Mouse (Mus musculus) midbrain, postnatal 0 days (tissue): ENCODE data around the gene Spata5. TPM values are rescaled to one million over a fixed set of nuclear protein-coding genes. Genes with fewer than 3 reads are reported as not detected.

ENCODE experiments used
- ATAC-seq: fragments of 200-750 bp; cut with Nextera tagmentation; 2 replicates; pipeline ENCODE4 v1.8.0; 2017; ENCODE audit warnings: moderate number of reproducible peaks, mild to moderate bottlenecking, moderate TSS enrichment, moderate library complexity; ENCODE audit not compliant: low FRiP score
- DNase-seq: peaks from one replicate; pipeline ENCODE4 v3.0.0-alpha.2; 2015; ENCODE audit warnings: low spot score
- H3K27ac ChIP-seq: fragments of 300-500 bp; sonication (generic); 2 replicates; pipeline ENCODE4 v1.5.1; 2014; ENCODE audit warnings: low read depth, mild to moderate bottlenecking, low read length, mixed read lengths
- H3K27me3 ChIP-seq: fragments of 300-500 bp; sonication (generic); 2 replicates; pipeline ENCODE4 v1.6.1; 2014; ENCODE audit warnings: low read length, control low read depth, mixed read lengths; ENCODE audit not compliant: insufficient read depth
- H3K36me3 ChIP-seq: fragments of 300-500 bp; sonication (generic); 2 replicates; pipeline ENCODE4 v1.6.1; 2014; ENCODE audit warnings: low read length, control low read depth, mixed read lengths; ENCODE audit not compliant: insufficient read depth
- H3K4me1 ChIP-seq: fragments of 300-500 bp; sonication (generic); 2 replicates; pipeline ENCODE4 v1.6.1; 2014; ENCODE audit warnings: mild to moderate bottlenecking, control low read depth, antibody characterized with exemption, low read length, mixed read lengths; ENCODE audit not compliant: insufficient read depth
- H3K4me2 ChIP-seq: fragments of 300-500 bp; sonication (generic); 2 replicates; pipeline ENCODE4 v1.6.1; 2014; ENCODE audit warnings: low read depth, mild to moderate bottlenecking, low read length, mixed read lengths; ENCODE audit not compliant: poor library complexity, severe bottlenecking
- H3K4me3 ChIP-seq: fragments of 300-500 bp; sonication (generic); 2 replicates; pipeline ENCODE4 v1.5.1; 2014; ENCODE audit warnings: low read depth, mild to moderate bottlenecking, low read length, moderate library complexity
- H3K9ac ChIP-seq: fragments of 300-500 bp; sonication (generic); replicated peaks from 2 replicates; pipeline ENCODE4 v1.6.1; 2014; ENCODE audit warnings: mild to moderate bottlenecking, low read length, moderate library complexity, mixed read lengths; ENCODE audit not compliant: poor library complexity, severe bottlenecking
- H3K9me3 ChIP-seq: fragments of 300-500 bp; sonication (generic); 2 replicates; pipeline ENCODE4 v1.6.1; 2016; ENCODE audit warnings: low read length, control low read depth
- CTCF ChIP-seq: IDR thresholded peaks from 2 replicates; pipeline ENCODE4 v1.5.1; 2016; ENCODE audit warnings: antibody characterized with exemption, mild to moderate bottlenecking
- WGBS: fragments of 180-500 bp; shearing (Covaris S2); extraction: QIAGEN DNeasy Blood & Tissue Kit; methylation state at CpG from one replicate; pipeline ENCODE4 v1.1.7; 2014; 5-methylcytosine and 5-hydroxymethylcytosine counted together
- polyA plus RNA-seq: library from polyadenylated mRNA; unstranded; fragments of >200 nt; fragmentation: Nextera tagmentation; extraction: Ambion mirVana; gene quantifications from 2 replicates; pipeline ENCODE4 v1.2.1, GENCODE M21; 2015
- total RNA-seq: library from RNA; depleted of rRNA; stranded (reverse); fragments of >200 nt; gene quantifications from 2 replicates; pipeline ENCODE4 v1.2.3, GENCODE M21; 2014

Spata5 gene
- total and polyA plus RNA-seq, 2 experiments from 2014 or later, result 18.9 to 19.5 TPM

GRCm38 (mm10) chr3:37572066-37572465 is 152.4 kb downstream of the Spata5 start:
- TF ChIP-seq CTCF, result no peak
- DNase-seq, result no peak
- H3K27ac ChIP-seq, result no peak overlapping the region
- no peak overlapping the region for H3K4me2 ChIP-seq
- no peak for ATAC-seq
- no peaks in the 10 kb centered on the region for H3K9me3 ChIP-seq
- no peak overlapping the region for H3K9ac ChIP-seq
- 77% methylated on average over 6 of the region's 6 CpGs for WGBS
- no peaks in the 10 kb centered on the region for H3K36me3 ChIP-seq
- H3K4me1 ChIP-seq, result peaks cover 6% of the 10 kb centered on the region; the same call in 1 of the 2 replicates
- H3K4me3 ChIP-seq, result no peak overlapping the region
- no peaks in the 10 kb centered on the region for H3K27me3 ChIP-seq

GRCm38 (mm10) chr3:37576840-37577239 is 157.1 kb downstream of the Spata5 start:
- ATAC-seq (no peak), DNase-seq (no peak)
- no peak for TF ChIP-seq CTCF
- 91% methylated on average over 6 of the region's 6 CpGs for WGBS
- Histone ChIP-seq H3K9ac (no peak overlapping the region), H3K27me3 (no peaks in the 10 kb centered on the region), H3K4me3 (no peak overlapping the region), H3K27ac (no peak overlapping the region), H3K4me2 (no peak overlapping the region), H3K36me3 (peaks cover 5% of the 10 kb centered on the region; the same call in 1 of the 2 replicates), H3K9me3 (no peaks in the 10 kb centered on the region), H3K4me1 (no peaks in the 10 kb centered on the region)

DNA sequence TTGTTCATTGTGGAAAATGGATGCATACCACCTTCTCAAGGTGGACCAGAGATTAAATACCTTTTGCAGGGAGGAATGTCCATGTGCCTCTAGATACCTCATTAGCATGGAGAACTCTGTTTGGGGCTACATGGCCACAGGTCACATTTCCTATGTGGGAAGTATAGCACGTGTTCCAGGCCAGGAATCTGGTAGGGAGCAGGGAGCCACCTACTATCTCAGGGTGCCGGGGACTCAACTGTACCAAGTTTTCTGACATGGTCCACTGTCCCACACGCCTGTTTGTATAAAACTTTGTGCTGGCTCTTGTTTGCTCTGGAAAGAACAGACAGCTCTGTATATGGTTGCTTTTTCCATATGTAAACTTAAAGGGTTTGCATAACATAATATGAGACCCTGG is 158.0 kb downstream of the Spata5 start:
- H3K9me3 ChIP-seq, result no peaks in the 10 kb centered on the region
- WGBS, result 97% methylated on average over 3 of the region's 3 CpGs
- no peak overlapping the region for H3K4me2 ChIP-seq
- H3K4me1 ChIP-seq, result no peaks in the 10 kb centered on the region
- H3K9ac ChIP-seq, result no peak overlapping the region
- TF ChIP-seq CTCF, result no peak
- no peak overlapping the region for H3K27ac ChIP-seq
- DNase-seq (no peak), ATAC-seq (no peak)
- no peaks in the 10 kb centered on the region for H3K27me3 ChIP-seq
- H3K4me3 ChIP-seq, result no peak overlapping the region
- H3K36me3 ChIP-seq, result peaks cover 5% of the 10 kb centered on the region; the same call in 1 of the 2 replicates

DNA sequence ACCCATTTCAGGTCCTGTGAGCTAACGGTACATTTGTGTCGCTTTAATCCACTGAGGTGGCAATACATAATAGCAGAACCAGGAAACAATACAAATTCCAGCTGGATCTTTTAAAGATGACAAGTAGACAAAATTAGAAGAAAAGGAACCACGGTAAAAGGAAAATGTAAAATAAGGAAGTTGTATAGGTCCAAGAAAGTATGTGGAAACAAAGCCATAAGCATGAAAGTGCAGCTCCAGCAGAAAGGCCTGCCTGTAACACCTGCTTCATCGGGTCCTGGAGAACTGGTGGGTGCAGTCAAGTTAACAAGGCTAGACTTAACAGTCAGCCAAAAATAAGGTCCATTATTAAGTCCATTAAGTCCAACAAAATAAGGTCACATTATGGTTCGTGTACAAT is 164.9 kb downstream of the Spata5 start:
- DNase-seq (no peak), ATAC-seq (no peak)
- no peak overlapping the region for H3K27ac ChIP-seq
- H3K4me3 ChIP-seq, result no peak overlapping the region
- TF ChIP-seq CTCF, result no peak
- peaks cover 5% of the 10 kb centered on the region; the same call in 1 of the 2 replicates for H3K36me3 ChIP-seq
- H3K4me2 ChIP-seq, result no peak overlapping the region
- H3K9ac ChIP-seq, result no peak overlapping the region
- 87% methylated on average over 5 of the region's 5 CpGs for WGBS
- H3K4me1 ChIP-seq, result peaks cover 9% of the 10 kb centered on the region
- no peaks in the 10 kb centered on the region for H3K27me3 ChIP-seq
- H3K9me3 ChIP-seq, result no peaks in the 10 kb centered on the region

- Histone ChIP-seq H3K27ac (peak overlapping the region; percentile 57), H3K36me3 (peaks cover 4% of the 10 kb centered on the region; the same call in 1 of the 2 replicates), H3K4me2 (peak overlapping the region; percentile 45), H3K27me3 (no peaks in the 10 kb centered on the region), H3K4me3 (peak overlapping the region; percentile 17; the same call in 1 of the 2 replicates), H3K4me1 (peaks cover 9% of the 10 kb centered on the region), H3K9ac (peak overlapping the region; percentile 44), H3K9me3 (no peaks in the 10 kb centered on the region)
- WGBS, result 3% methylated on average over 15 of the region's 15 CpGs
- DNase-seq (peak; percentile 44), ATAC-seq (peak; percentile 66)
- peak; percentile 42; the same call in 1 of the 2 replicates for TF ChIP-seq CTCF
Measured at GRCm38 (mm10) chr3:37585967-37586730, 166.5 kb downstream of the Spata5 start.
